Mouse (Mus musculus): Measurements from ENCODE around the gene Olfr1255. TPM values are rescaled to one million over a fixed set of nuclear protein-coding genes. Genes with fewer than 3 reads are reported as not detected.

The Olfr1255 gene
- not detected for total RNA-seq (2021)
- long read RNA-seq, experiment 1: 0 reads
- long read RNA-seq, experiment 2: 0 reads

DNA sequence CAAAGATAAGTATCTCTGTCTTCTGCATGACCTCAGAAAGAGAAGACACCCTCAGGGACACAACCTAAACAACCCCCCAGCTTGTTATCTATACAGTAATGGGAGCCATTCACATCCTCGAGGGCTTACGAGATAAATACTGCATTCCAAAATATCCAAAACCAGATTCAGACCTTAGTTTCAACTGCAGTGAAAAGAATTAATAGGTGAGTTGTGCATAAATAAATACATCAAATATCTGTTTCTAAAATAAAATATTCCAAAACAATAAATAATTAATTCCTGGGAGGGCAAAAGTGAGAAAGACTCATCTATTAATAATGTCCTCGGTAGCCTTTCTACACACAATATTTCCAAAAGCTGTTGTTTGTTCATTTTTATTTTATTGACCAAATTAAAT, at the start of gene Olfr1255:
Olfr1255 (plus strand) TSS at position 301 of the 400 bp plus-strand sequence.
- DNase-seq (ENCODE audit: low spot score in 2 of 2): no peak

DNA sequence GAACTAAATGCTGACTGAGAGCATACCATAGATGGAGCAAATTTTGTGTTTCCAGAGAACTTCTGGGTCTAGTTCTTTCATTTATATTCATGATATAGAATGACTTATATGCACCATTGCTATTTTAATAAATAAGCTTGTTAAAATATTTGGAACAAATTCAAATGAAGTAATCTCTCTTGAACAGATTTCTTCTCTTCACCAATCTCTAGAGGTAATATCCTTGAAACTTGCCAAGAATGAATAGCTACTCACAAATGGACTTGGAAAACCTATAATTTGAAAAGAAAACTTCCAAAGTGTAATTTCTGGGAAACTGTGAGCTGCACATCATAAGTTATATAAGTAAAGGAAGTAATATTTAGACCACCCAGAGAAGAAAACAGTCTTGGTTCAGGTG, 18.3 kb upstream of the Olfr1255 start, which contains the start of gene Olfr1254:
Olfr1254 (minus strand) TSS at position 101 of the 400 bp plus-strand sequence.
- DNase-seq (ENCODE audit: low spot score in 2 of 2): no peak

DNA sequence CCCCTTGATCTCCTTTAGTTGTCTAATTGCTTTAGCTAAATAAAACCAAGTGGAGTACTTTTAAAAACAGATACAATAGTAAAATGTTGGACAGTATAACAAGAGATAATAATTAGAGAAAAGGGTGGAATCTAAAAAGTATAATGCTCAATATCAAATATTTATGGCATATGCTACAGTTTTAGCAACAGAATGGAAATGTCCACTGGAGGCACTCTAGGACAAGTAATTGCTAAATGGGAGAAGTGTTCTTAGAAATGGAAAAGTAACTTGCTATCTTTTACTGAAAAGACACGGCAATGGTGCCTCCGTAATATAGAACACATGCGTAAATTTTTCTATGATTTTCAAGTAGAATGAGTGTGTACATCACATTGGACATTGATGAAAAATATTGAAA, 12.3 kb upstream of the Olfr1255 start:
- peak in 1 of 2 experiments; percentile 2 for DNase-seq (ENCODE audit: low spot score in 2 of 2)

DNA sequence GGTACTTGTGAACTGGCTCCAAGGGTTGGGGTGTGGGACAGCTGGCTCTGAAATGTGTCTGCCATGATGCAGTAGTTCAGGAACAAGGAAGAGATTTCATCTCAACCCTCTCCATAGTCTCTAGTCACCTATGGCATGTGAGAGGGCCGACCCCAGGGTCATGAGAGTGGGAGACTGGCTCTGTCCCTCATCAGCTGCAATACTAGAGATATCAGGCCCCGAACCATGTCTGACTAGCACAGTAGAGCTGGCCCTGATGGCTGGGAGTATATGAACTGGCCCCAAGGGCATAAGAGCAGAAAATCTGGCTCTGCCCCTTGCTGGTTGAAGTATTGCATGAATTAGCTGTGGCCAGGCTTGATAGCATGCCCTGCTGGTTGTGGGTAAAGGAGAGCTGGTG, 1.1 kb upstream of the Olfr1255 start:
- DNase-seq (ENCODE audit: low spot score in 2 of 2): no peak

DNA sequence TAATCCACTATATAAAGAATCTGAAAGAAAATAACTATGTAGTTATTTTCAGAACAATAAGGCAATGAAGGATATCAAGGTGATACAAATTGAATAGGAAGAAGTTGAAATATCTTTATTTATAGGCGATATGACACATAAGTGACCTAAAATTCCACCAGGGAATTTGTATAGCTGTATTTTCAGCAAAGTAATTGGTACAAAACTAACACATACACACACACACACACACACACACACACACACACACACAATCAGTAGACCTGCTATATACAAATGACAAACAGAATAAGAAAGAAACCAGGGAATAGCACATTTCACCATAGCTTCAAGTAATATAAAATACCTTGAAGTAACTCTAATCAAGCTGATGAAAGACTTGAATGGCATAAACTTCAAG, 8.4 kb downstream of the Olfr1255 start:
- DNase-seq (ENCODE audit: low spot score in 2 of 2): no peak

DNA sequence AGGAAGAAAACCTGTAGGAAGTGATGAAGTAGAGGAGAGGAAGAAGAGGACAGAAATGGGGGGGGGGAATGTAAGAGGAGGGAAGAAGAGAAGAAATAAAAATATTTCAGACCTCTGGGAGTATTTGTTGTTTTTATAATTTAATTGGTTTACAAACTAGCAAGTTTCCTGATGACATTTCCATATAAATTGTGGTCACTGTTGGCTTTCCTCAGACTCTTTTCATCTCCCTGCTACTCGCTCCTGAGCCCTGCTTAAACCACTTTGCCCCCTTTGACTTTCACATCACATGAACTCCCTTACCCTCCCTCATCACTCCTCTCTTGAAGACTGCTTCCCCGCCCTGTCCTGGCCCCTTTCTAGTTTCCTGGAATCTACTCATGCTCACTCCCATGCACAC, 29.6 kb downstream of the Olfr1255 start, which contains the start of gene Olfr1256:
Olfr1256 (minus strand) TSS at position 101 of the 400 bp plus-strand sequence.
- DNase-seq (ENCODE audit: low spot score in 2 of 2): no peak

DNA sequence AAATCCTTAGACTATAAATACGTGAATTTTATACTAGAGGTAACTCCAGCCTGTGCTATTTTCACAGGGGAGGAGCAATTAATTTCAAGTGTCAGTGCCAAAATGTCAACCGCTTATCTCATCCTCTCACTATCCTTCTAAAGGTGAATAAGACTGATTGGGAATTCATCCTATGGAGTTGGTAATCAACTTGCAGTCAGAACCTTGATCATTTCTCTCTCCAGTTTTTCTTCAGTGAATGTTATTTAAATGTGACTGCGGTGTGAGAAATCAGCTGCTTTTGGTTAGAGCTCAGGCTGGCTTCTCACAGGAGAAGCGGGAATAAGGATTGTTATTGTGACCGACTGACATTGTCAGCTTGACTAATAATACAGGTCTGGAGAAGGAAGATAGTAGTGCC, 36.3 kb downstream of the Olfr1255 start, which contains the start of gene Olfr48:
Olfr48 (minus strand) TSS at position 101 of the 400 bp plus-strand sequence.
- no peak for DNase-seq (ENCODE audit: low spot score in 2 of 2)

GRCm38 (mm10) chr2:89849230-89849629, 37.4 kb downstream of the Olfr1255 start:
- DNase-seq (ENCODE audit: low spot score in 2 of 2): no peak

Other genes starting within 250 kb of the Olfr1255 start
- not detected for gene Olfr1245, start 233.6 kb upstream of the Olfr1255 start, total RNA-seq (2021)
- gene Olfr1246, start 218.9 kb upstream of the Olfr1255 start, total RNA-seq (2021): not detected
- gene Olfr1247, start 197.9 kb upstream of the Olfr1255 start, total RNA-seq (2021): under 1 TPM; 0.09 to 0.10 TPM
- not detected for gene Olfr1248, start 193.8 kb upstream of the Olfr1255 start, total RNA-seq (2021)
- gene Olfr1249, start 177.1 kb upstream of the Olfr1255 start, total RNA-seq (2021): not detected
- gene Olfr1250, start 150.6 kb upstream of the Olfr1255 start, total RNA-seq (2021): not detected
- not detected for gene Olfr1251, start 140.1 kb upstream of the Olfr1255 start, total RNA-seq (2021)
- gene Olfr1252, start 87.0 kb upstream of the Olfr1255 start, total RNA-seq (2021): not detected
- gene Olfr1253, start 55.0 kb upstream of the Olfr1255 start, total RNA-seq (2021): not detected
- gene Olfr1254, start 18.4 kb upstream of the Olfr1255 start, total RNA-seq (2021): not detected
- gene Olfr1256, start 29.5 kb downstream of the Olfr1255 start, total RNA-seq (2021): not detected
- gene Olfr48, start 36.2 kb downstream of the Olfr1255 start, total RNA-seq (2021): not detected
- gene Olfr1257, start 66.4 kb downstream of the Olfr1255 start, total RNA-seq (2021): not detected
- not detected for gene Olfr1258, start 115.3 kb downstream of the Olfr1255 start, total RNA-seq (2021)
- not detected for gene Olfr1259, start 136.6 kb downstream of the Olfr1255 start, total RNA-seq (2021)
- not detected for gene Olfr1260, start 162.3 kb downstream of the Olfr1255 start, total RNA-seq (2021)
- not detected for gene Olfr1261, start 179.2 kb downstream of the Olfr1255 start, total RNA-seq (2021)
- gene Olfr1262, start 188.1 kb downstream of the Olfr1255 start, total RNA-seq (2021): not detected
- not detected for gene Olfr1263, start 200.1 kb downstream of the Olfr1255 start, total RNA-seq (2021)
- gene Olfr1264, start 213.5 kb downstream of the Olfr1255 start, total RNA-seq (2021): not detected
- gene Olfr1265, start 223.3 kb downstream of the Olfr1255 start, total RNA-seq (2021): not detected

Data from layer of hippocampus, postnatal 14 days (tissue).